Mouse (Mus musculus) large intestine, adult 2 months (tissue): Measurements from ENCODE around the gene Gm10964. TPM values are rescaled to one million over a fixed set of nuclear protein-coding genes. Genes with fewer than 3 reads are reported as not detected.
"Not testable (repeated sequence)": the region's sequence is repeated elsewhere in the genome, so short reads cannot be mapped to it uniquely, and the experiment has no call there.

Experiments
- DNase-seq: peaks from one replicate; pipeline ENCODE4 v3.0.0-alpha.2; 2012; ENCODE audit warnings: low read depth, low spot score
- WGBS: fragments of 180-500 bp; shearing (Covaris S2); methylation state at CpG from one replicate; pipeline ENCODE4 v1.1.7; 2018; 5-methylcytosine and 5-hydroxymethylcytosine counted together
- polyA plus RNA-seq: library from polyadenylated mRNA; depleted of rRNA; stranded (reverse); fragments of >200 nt; gene quantifications from 2 replicates; pipeline ENCODE4 v1.2.3, GENCODE M21; 2012; rRNA removed

Gm10964 gene
- polyA plus RNA-seq, 1 experiment: not detected

GRCm38 (mm10) chr3:103773508-103773907 lies 34.3 kb downstream of the Gm10964 start:
- no peak for DNase-seq
- 69% methylated on average over 3 of the region's 3 CpGs for WGBS

GRCm38 (mm10) chr3:103774009-103774408 lies 34.8 kb downstream of the Gm10964 start:
- 81% methylated on average over 15 of the region's 15 CpGs for WGBS
- DNase-seq: no peak

GRCm38 (mm10) chr3:103777940-103778339 lies 38.8 kb downstream of the Gm10964 start:
- 86% methylated on average over 11 of the region's 11 CpGs for WGBS
- no peak for DNase-seq

GRCm38 (mm10) chr3:103778660-103779059 lies 39.5 kb downstream of the Gm10964 start:
- no peak for DNase-seq
- WGBS: 80% methylated on average over 6 of the region's 6 CpGs

- DNase-seq: no peak
- WGBS: 74% methylated on average over 7 of the region's 7 CpGs
Observed at GRCm38 (mm10) chr3:103779183-103779582, 40.0 kb downstream of the Gm10964 start.

- DNase-seq: no peak
- 83% methylated on average over 3 of the region's 3 CpGs for WGBS
Observed at GRCm38 (mm10) chr3:103780271-103780670, 41.1 kb downstream of the Gm10964 start.

- WGBS: 63% methylated on average over 5 of the region's 5 CpGs
- DNase-seq: no peak
Observed at GRCm38 (mm10) chr3:103780777-103781176, 41.6 kb downstream of the Gm10964 start.

- no peak for DNase-seq
- 58% methylated on average over 4 of the region's 4 CpGs for WGBS
Observed at GRCm38 (mm10) chr3:103782844-103783609, 43.9 kb downstream of the Gm10964 start.

- DNase-seq: no peak
- WGBS: 23% methylated on average over 7 of the region's 7 CpGs
Observed at GRCm38 (mm10) chr3:103787225-103787624, 48.1 kb downstream of the Gm10964 start.

GRCm38 (mm10) chr3:103789096-103789495 lies 49.9 kb downstream of the Gm10964 start:
- 34% methylated on average over 7 of the region's 7 CpGs for WGBS
- DNase-seq: no peak

GRCm38 (mm10) chr3:103789891-103790345 lies 50.8 kb downstream of the Gm10964 start:
- under 1% methylated on average over 14 of the region's 14 CpGs for WGBS
- DNase-seq: no peak

- DNase-seq: no peak
Observed at GRCm38 (mm10) chr3:103790346-103791145, 51.4 kb downstream of the Gm10964 start.

GRCm38 (mm10) chr3:103791230-103792110 lies 52.3 kb downstream of the Gm10964 start, which contains the start of gene Hipk1:
Gene Hipk1, minus strand, starts transcription at chr3:103791563.
- 10% methylated on average over 49 of the region's 49 CpGs for WGBS
- no peak for DNase-seq

More at GRCm38 (mm10) chr3:103790346-103791145, 51.4 kb downstream of the Gm10964 start:
- under 1% methylated on average over 44 of the region's 61 CpGs for WGBS

GRCm38 (mm10) chr3:103792111-103792406 lies 52.9 kb downstream of the Gm10964 start:
- WGBS: 84% methylated on average over 5 of the region's 5 CpGs
- DNase-seq: not testable (repeated sequence)

- DNase-seq: no peak
- WGBS: 80% methylated on average over 1 of the region's 1 CpGs
Observed at GRCm38 (mm10) chr3:103792566-103792965, 53.4 kb downstream of the Gm10964 start.

Other genes with a start within 250 kb of the Gm10964 start
- 0.21 and 0.44 TPM in 2 replicates for gene Syt6, start 164.1 kb upstream of the Gm10964 start, polyA plus RNA-seq
- 0.04 TPM in 1 of 2 replicates, not detected in the other for gene Atg4a-ps, start 93.3 kb upstream of the Gm10964 start, polyA plus RNA-seq
- 6.3 and 7.0 TPM in 2 replicates for gene Olfml3, start 1.4 kb upstream of the Gm10964 start, polyA plus RNA-seq
- gene Hipk1, start 52.2 kb downstream of the Gm10964 start, polyA plus RNA-seq: 28.8 and 52.0 TPM in 2 replicates
- gene Dclre1b, start 70.1 kb downstream of the Gm10964 start, polyA plus RNA-seq: 7.1 and 12.0 TPM in 2 replicates
- 14.3 and 15.0 TPM in 2 replicates for gene Ap4b1, start 70.2 kb downstream of the Gm10964 start, polyA plus RNA-seq
- 0.14 TPM in 1 of 2 replicates, not detected in the other for gene Gm43064, start 70.2 kb downstream of the Gm10964 start, polyA plus RNA-seq
- 109 and 159 TPM in 2 replicates for gene Bcl2l15, start 93.2 kb downstream of the Gm10964 start, polyA plus RNA-seq
- gene Ptpn22, start 120.4 kb downstream of the Gm10964 start, polyA plus RNA-seq: 9.6 and 15.2 TPM in 2 replicates
- 1.1 and 2.6 TPM in 2 replicates for gene Rsbn1, start 174.8 kb downstream of the Gm10964 start, polyA plus RNA-seq
- 2.6 and 2.7 TPM in 2 replicates for gene Phtf1, start 228.7 kb downstream of the Gm10964 start, polyA plus RNA-seq